Mouse (Mus musculus): ENCODE results near the gene Gpx2. TPM values are rescaled to one million over a fixed set of nuclear protein-coding genes. Genes with fewer than 3 reads are reported as not detected.
"Not testable (repeated sequence)": the region's sequence is repeated elsewhere in the genome, so short reads cannot be mapped to it uniquely, and the experiment has no call there.

The Gpx2 gene
- polyA plus RNA-seq, 1 experiment from 2014 or later = 0.22 TPM

- Histone ChIP-seq H3K4me3 (replicated peaks; ENCODE audit: low read length) (no peak overlapping the region), H3K27ac (ENCODE audit: low read length) (no peak overlapping the region), H3K4me1 (replicated peaks; ENCODE audit: control insufficient read depth, insufficient read depth, low read length) (no peaks in the 10 kb centered on the region), H3K27me3 (replicated peaks; ENCODE audit: control insufficient read depth, insufficient read depth, low read length) (no peaks in the 10 kb centered on the region), H3K36me3 (ENCODE audit: control insufficient read depth, insufficient read depth) (no peaks in the 10 kb centered on the region), H3K9me3 (ENCODE audit: control insufficient read depth, low read length) (no peaks in the 10 kb centered on the region), H3K9ac (replicated peaks; ENCODE audit: low read depth, low read length) (no peak overlapping the region), H3K4me2 (ENCODE audit: low read length) (no peak overlapping the region)
- WGBS = 90% methylated on average over 4 of the region's 4 CpGs
- no peak for ATAC-seq
Measured at GRCm38 (mm10) chr12:76811006-76811405, 15.7 kb upstream of the Gpx2 start.

GRCm38 (mm10) chr12:76810491-76810890 is 15.1 kb upstream of the Gpx2 start:
- H3K9ac ChIP-seq (replicated peaks; ENCODE audit: low read depth, low read length) = no peak overlapping the region
- H3K36me3 ChIP-seq (ENCODE audit: control insufficient read depth, insufficient read depth) = no peaks in the 10 kb centered on the region
- no peak for ATAC-seq
- H3K4me2 ChIP-seq (ENCODE audit: low read length) = no peak overlapping the region
- no peaks in the 10 kb centered on the region for H3K27me3 ChIP-seq (replicated peaks; ENCODE audit: control insufficient read depth, insufficient read depth, low read length)
- no peaks in the 10 kb centered on the region for H3K9me3 ChIP-seq (ENCODE audit: control insufficient read depth, low read length)
- no peaks in the 10 kb centered on the region for H3K4me1 ChIP-seq (replicated peaks; ENCODE audit: control insufficient read depth, insufficient read depth, low read length)
- 92% methylated on average over 5 of the region's 5 CpGs for WGBS
- no peak overlapping the region for H3K27ac ChIP-seq (ENCODE audit: low read length)
- no peak overlapping the region for H3K4me3 ChIP-seq (replicated peaks; ENCODE audit: low read length)

GRCm38 (mm10) chr12:76807796-76808195 is 12.4 kb upstream of the Gpx2 start:
- no peak overlapping the region for H3K9ac ChIP-seq (replicated peaks; ENCODE audit: low read depth, low read length)
- H3K36me3 ChIP-seq (ENCODE audit: control insufficient read depth, insufficient read depth) = no peaks in the 10 kb centered on the region
- H3K4me2 ChIP-seq (ENCODE audit: low read length) = no peak overlapping the region
- no peaks in the 10 kb centered on the region for H3K27me3 ChIP-seq (replicated peaks; ENCODE audit: control insufficient read depth, insufficient read depth, low read length)
- H3K4me1 ChIP-seq (replicated peaks; ENCODE audit: control insufficient read depth, insufficient read depth, low read length) = no peaks in the 10 kb centered on the region
- no peak overlapping the region for H3K27ac ChIP-seq (ENCODE audit: low read length)
- 85% methylated on average over 10 of the region's 10 CpGs for WGBS
- no peak for ATAC-seq
- no peak overlapping the region for H3K4me3 ChIP-seq (replicated peaks; ENCODE audit: low read length)
- no peaks in the 10 kb centered on the region for H3K9me3 ChIP-seq (ENCODE audit: control insufficient read depth, low read length)

- no peak for ATAC-seq
Measured at GRCm38 (mm10) chr12:76805056-76805811, 9.9 kb upstream of the Gpx2 start.

GRCm38 (mm10) chr12:76803700-76804252 is 8.4 kb upstream of the Gpx2 start:
- no peak overlapping the region for H3K9ac ChIP-seq (replicated peaks; ENCODE audit: low read depth, low read length)
- 53% methylated on average over 7 of the region's 7 CpGs for WGBS
- H3K9me3 ChIP-seq (ENCODE audit: control insufficient read depth, low read length) = no peaks in the 10 kb centered on the region
- H3K4me3 ChIP-seq (replicated peaks; ENCODE audit: low read length) = no peak overlapping the region
- H3K27me3 ChIP-seq (replicated peaks; ENCODE audit: control insufficient read depth, insufficient read depth, low read length) = no peaks in the 10 kb centered on the region
- H3K27ac ChIP-seq (ENCODE audit: low read length) = no peak overlapping the region
- no peaks in the 10 kb centered on the region for H3K4me1 ChIP-seq (replicated peaks; ENCODE audit: control insufficient read depth, insufficient read depth, low read length)
- no peaks in the 10 kb centered on the region for H3K36me3 ChIP-seq (ENCODE audit: control insufficient read depth, insufficient read depth)
- ATAC-seq = peak; percentile 58; the same call in 1 of the 2 replicates
- H3K4me2 ChIP-seq (ENCODE audit: low read length) = no peak overlapping the region

More at GRCm38 (mm10) chr12:76805056-76805811, 9.9 kb upstream of the Gpx2 start:
- no peak overlapping the region for H3K4me3 ChIP-seq (replicated peaks; ENCODE audit: low read length)
- H3K4me2 ChIP-seq (ENCODE audit: low read length) = no peak overlapping the region
- no peaks in the 10 kb centered on the region for H3K36me3 ChIP-seq (ENCODE audit: control insufficient read depth, insufficient read depth)
- H3K9ac ChIP-seq (replicated peaks; ENCODE audit: low read depth, low read length) = no peak overlapping the region
- no peak overlapping the region for H3K27ac ChIP-seq (ENCODE audit: low read length)
- no peaks in the 10 kb centered on the region for H3K27me3 ChIP-seq (replicated peaks; ENCODE audit: control insufficient read depth, insufficient read depth, low read length)
- no peaks in the 10 kb centered on the region for H3K9me3 ChIP-seq (ENCODE audit: control insufficient read depth, low read length)
- H3K4me1 ChIP-seq (replicated peaks; ENCODE audit: control insufficient read depth, insufficient read depth, low read length) = no peaks in the 10 kb centered on the region
- WGBS = 89% methylated on average over 10 of the region's 10 CpGs

- no peak overlapping the region for H3K9ac ChIP-seq (replicated peaks; ENCODE audit: low read depth, low read length)
- H3K27me3 ChIP-seq (replicated peaks; ENCODE audit: control insufficient read depth, insufficient read depth, low read length) = no peaks in the 10 kb centered on the region
- no peaks in the 10 kb centered on the region for H3K4me1 ChIP-seq (replicated peaks; ENCODE audit: control insufficient read depth, insufficient read depth, low read length)
- 93% methylated on average over 10 of the region's 10 CpGs for WGBS
- H3K9me3 ChIP-seq (ENCODE audit: control insufficient read depth, low read length) = no peaks in the 10 kb centered on the region
- H3K27ac ChIP-seq (ENCODE audit: low read length) = no peak overlapping the region
- no peak overlapping the region for H3K4me3 ChIP-seq (replicated peaks; ENCODE audit: low read length)
- H3K4me2 ChIP-seq (ENCODE audit: low read length) = no peak overlapping the region
- H3K36me3 ChIP-seq (ENCODE audit: control insufficient read depth, insufficient read depth) = no peaks in the 10 kb centered on the region
- no peak for ATAC-seq
Measured at GRCm38 (mm10) chr12:76803028-76803427, 7.7 kb upstream of the Gpx2 start.

- no peaks in the 10 kb centered on the region for H3K36me3 ChIP-seq (ENCODE audit: control insufficient read depth, insufficient read depth)
- no peak overlapping the region for H3K27ac ChIP-seq (ENCODE audit: low read length)
- H3K4me1 ChIP-seq (replicated peaks; ENCODE audit: control insufficient read depth, insufficient read depth, low read length) = no peaks in the 10 kb centered on the region
- no peak overlapping the region for H3K9ac ChIP-seq (replicated peaks; ENCODE audit: low read depth, low read length)
- ATAC-seq = no peak
- H3K27me3 ChIP-seq (replicated peaks; ENCODE audit: control insufficient read depth, insufficient read depth, low read length) = no peaks in the 10 kb centered on the region
- no peaks in the 10 kb centered on the region for H3K9me3 ChIP-seq (ENCODE audit: control insufficient read depth, low read length)
- H3K4me3 ChIP-seq (replicated peaks; ENCODE audit: low read length) = no peak overlapping the region
- WGBS = 46% methylated on average over 5 of the region's 5 CpGs
- H3K4me2 ChIP-seq (ENCODE audit: low read length) = no peak overlapping the region
Measured at GRCm38 (mm10) chr12:76798008-76798720, 2.8 kb upstream of the Gpx2 start.

GRCm38 (mm10) chr12:76796938-76797539 is 1.7 kb upstream of the Gpx2 start:
- no peak overlapping the region for H3K9ac ChIP-seq (replicated peaks; ENCODE audit: low read depth, low read length)
- no peak overlapping the region for H3K4me2 ChIP-seq (ENCODE audit: low read length)
- no peaks in the 10 kb centered on the region for H3K9me3 ChIP-seq (ENCODE audit: control insufficient read depth, low read length)
- H3K4me1 ChIP-seq (replicated peaks; ENCODE audit: control insufficient read depth, insufficient read depth, low read length) = no peaks in the 10 kb centered on the region
- H3K27me3 ChIP-seq (replicated peaks; ENCODE audit: control insufficient read depth, insufficient read depth, low read length) = no peaks in the 10 kb centered on the region
- 87% methylated on average over 7 of the region's 7 CpGs for WGBS
- no peak overlapping the region for H3K27ac ChIP-seq (ENCODE audit: low read length)
- no peak for ATAC-seq
- no peaks in the 10 kb centered on the region for H3K36me3 ChIP-seq (ENCODE audit: control insufficient read depth, insufficient read depth)
- H3K4me3 ChIP-seq (replicated peaks; ENCODE audit: low read length) = no peak overlapping the region

GRCm38 (mm10) chr12:76792540-76792939 is 2.8 kb downstream of the Gpx2 start:
- not testable (repeated sequence) for H3K4me2 ChIP-seq (ENCODE audit: low read length)
- WGBS = 56% methylated on average over 13 of the region's 14 CpGs

More at GRCm38 (mm10) chr12:76792540-76792939, 2.8 kb downstream of the Gpx2 start:
- H3K9me3 ChIP-seq (ENCODE audit: control insufficient read depth, low read length); ATAC-seq; H3K36me3 ChIP-seq (ENCODE audit: control insufficient read depth, insufficient read depth); H3K27me3 ChIP-seq (replicated peaks; ENCODE audit: control insufficient read depth, insufficient read depth, low read length); H3K27ac ChIP-seq (ENCODE audit: low read length); H3K4me3 ChIP-seq (replicated peaks; ENCODE audit: low read length); H3K4me1 ChIP-seq (replicated peaks; ENCODE audit: control insufficient read depth, insufficient read depth, low read length); H3K9ac ChIP-seq (replicated peaks; ENCODE audit: low read depth, low read length): not testable (repeated sequence)
